Mouse (Mus musculus): ENCODE data around the gene Map4k1. TPM values are rescaled to one million over a fixed set of nuclear protein-coding genes. Genes with fewer than 3 reads are reported as not detected.
A peak's percentile ranks its signal among the peaks of the same experiment; 100 is the strongest.

Gene Map4k1
- polyA plus RNA-seq, 1 experiment = 270 TPM

GRCm38 (mm10) chr7:29017222-29017621 lies 35.4 kb downstream of the Map4k1 start:
- H3K27me3 ChIP-seq (replicated peaks) = peaks cover 58% of the 10 kb centered on the region
- no peak overlapping the region for H3K4me3 ChIP-seq (replicated peaks)
- H3K9me3 ChIP-seq = peaks cover 31% of the 10 kb centered on the region
- H3K4me1 ChIP-seq = peaks cover 46% of the 10 kb centered on the region
- TF ChIP-seq FLI1 (IDR thresholded peaks at IDR 0.05; ENCODE audit: low read length) = no peak
- no peak for TF ChIP-seq GATA1 (IDR thresholded peaks at IDR 0.05; ENCODE audit: borderline replicate concordance, low read length)
- H3K36me3 ChIP-seq (replicated peaks; ENCODE audit: low read length) = no peaks in the 10 kb centered on the region

DNA sequence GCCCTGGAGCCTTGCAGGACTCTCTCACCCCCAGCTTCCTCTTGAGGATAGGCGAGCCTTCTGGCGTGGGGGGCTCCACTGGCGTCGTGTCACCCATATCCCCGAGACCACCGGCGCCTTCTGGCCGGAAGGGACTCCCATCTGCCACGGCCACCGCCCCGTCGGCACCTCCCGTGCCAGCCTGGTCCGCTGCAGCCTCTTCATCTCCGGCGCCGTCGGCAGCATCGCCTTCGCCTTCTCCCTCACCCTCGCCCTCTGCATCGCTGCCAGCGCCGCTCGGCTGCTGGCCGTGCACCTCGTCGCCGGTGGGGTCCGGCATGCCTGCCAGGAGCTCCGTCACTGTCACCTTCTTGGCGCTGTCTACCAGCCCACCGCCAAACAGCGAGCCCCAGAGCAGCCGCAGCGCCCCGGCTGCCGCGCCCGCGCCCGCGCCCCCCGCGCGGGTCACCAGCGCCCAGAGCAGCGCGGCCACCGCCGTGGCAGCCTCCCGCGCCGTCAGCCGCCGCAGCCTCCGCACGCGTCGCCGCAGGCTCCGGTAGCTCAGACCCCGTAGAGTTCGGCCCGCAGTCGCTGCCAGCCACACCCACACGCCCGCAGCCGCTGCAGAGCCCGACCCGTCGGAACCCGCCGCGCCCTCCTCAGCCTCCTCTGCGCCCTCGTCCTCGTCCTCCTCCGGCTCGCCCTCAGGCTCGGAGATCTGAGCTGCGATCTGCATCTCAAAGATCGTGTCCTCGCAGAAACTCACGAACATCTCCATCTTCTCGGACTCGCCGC lies 37.8 kb downstream of the Map4k1 start:
- H3K36me3 ChIP-seq (replicated peaks; ENCODE audit: low read length) = no peaks in the 10 kb centered on the region
- H3K27me3 ChIP-seq (replicated peaks) = peaks cover 66% of the 10 kb centered on the region
- TF ChIP-seq FLI1 (IDR thresholded peaks at IDR 0.05; ENCODE audit: low read length) (no peak), GATA1 (IDR thresholded peaks at IDR 0.05; ENCODE audit: borderline replicate concordance, low read length) (no peak)
- H3K9me3 ChIP-seq = peaks cover 14% of the 10 kb centered on the region
- peaks cover 60% of the 10 kb centered on the region for H3K4me1 ChIP-seq
- H3K4me3 ChIP-seq (replicated peaks) = peak overlapping the region; percentile 91

GRCm38 (mm10) chr7:29022479-29022878 lies 40.6 kb downstream of the Map4k1 start:
- Histone ChIP-seq H3K36me3 (replicated peaks; ENCODE audit: low read length) (no peaks in the 10 kb centered on the region), H3K27me3 (replicated peaks) (peaks cover 52% of the 10 kb centered on the region), H3K4me1 (peaks cover 67% of the 10 kb centered on the region), H3K9me3 (peaks cover 3% of the 10 kb centered on the region), H3K4me3 (replicated peaks) (peak overlapping the region; percentile 31)
- TF ChIP-seq GATA1 (IDR thresholded peaks at IDR 0.05; ENCODE audit: borderline replicate concordance, low read length) (no peak), FLI1 (IDR thresholded peaks at IDR 0.05; ENCODE audit: low read length) (no peak)

- peaks cover 42% of the 10 kb centered on the region for H3K27me3 ChIP-seq (replicated peaks)
These were observed 41.7 kb downstream of the Map4k1 start for GRCm38 (mm10) chr7:29023514-29023913.

GRCm38 (mm10) chr7:29025566-29025965 lies 43.7 kb downstream of the Map4k1 start:
- TF ChIP-seq FLI1 (IDR thresholded peaks at IDR 0.05; ENCODE audit: low read length) = no peak
- Histone ChIP-seq H3K27me3 (replicated peaks) (peaks cover 22% of the 10 kb centered on the region), H3K36me3 (replicated peaks; ENCODE audit: low read length) (no peaks in the 10 kb centered on the region), H3K9me3 (peaks cover 3% of the 10 kb centered on the region), H3K4me1 (peaks cover 61% of the 10 kb centered on the region), H3K4me3 (replicated peaks) (no peak overlapping the region)

More at GRCm38 (mm10) chr7:29023514-29023913, 41.7 kb downstream of the Map4k1 start:
- Histone ChIP-seq H3K36me3 (replicated peaks; ENCODE audit: low read length) (no peaks in the 10 kb centered on the region), H3K9me3 (peaks cover 3% of the 10 kb centered on the region), H3K4me1 (peaks cover 60% of the 10 kb centered on the region), H3K4me3 (replicated peaks) (peak overlapping the region; percentile 35)
- TF ChIP-seq FLI1 (IDR thresholded peaks at IDR 0.05; ENCODE audit: low read length) = no peak
- no peak for TF ChIP-seq GATA1 (IDR thresholded peaks at IDR 0.05; ENCODE audit: borderline replicate concordance, low read length)

DNA sequence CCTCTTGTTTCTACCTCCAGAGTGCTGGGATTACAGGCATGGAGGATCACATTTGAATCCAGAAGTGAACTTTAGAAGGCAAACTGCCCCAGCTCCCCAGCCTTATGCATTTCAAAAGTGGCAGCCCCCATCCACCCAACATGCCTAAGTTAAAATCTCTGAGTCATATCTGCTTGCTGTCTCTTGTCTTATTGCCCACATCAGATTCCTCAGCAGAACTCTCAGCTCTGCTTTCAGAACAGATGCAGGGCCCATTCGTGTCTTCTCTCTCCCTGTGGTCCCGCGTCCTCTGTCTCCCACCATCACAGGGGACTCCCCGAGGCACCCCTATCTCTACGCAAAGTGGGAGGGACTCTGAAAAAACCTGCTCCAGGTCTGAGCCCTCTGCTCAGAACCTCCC lies 44.3 kb downstream of the Map4k1 start:
- Histone ChIP-seq H3K9me3 (peaks cover 3% of the 10 kb centered on the region), H3K4me1 (peaks cover 66% of the 10 kb centered on the region), H3K36me3 (replicated peaks; ENCODE audit: low read length) (no peaks in the 10 kb centered on the region), H3K4me3 (replicated peaks) (no peak overlapping the region), H3K27me3 (replicated peaks) (peaks cover 16% of the 10 kb centered on the region)
- no peak for TF ChIP-seq FLI1 (IDR thresholded peaks at IDR 0.05; ENCODE audit: low read length)
- TF ChIP-seq GATA1 (IDR thresholded peaks at IDR 0.05; ENCODE audit: borderline replicate concordance, low read length) = no peak

DNA sequence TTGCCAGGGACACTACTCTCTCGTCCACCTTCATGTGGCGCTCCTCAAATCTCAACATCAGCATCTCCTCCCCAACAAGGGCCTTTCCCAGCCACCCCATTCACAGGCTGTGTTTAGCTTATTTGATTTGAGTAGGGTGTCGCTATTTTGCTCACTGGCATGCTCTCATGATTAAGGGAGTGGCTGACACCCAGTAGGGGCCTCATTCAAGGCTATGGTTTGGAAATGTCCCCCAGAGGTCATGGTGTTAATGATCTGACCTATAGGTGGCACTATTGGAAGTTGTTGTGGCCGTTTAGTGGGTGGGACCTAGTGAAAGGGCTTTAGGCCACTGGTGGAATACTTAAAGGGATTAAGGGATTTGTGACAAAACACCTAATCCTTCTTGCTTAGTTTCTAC lies 45.0 kb downstream of the Map4k1 start:
- Histone ChIP-seq H3K9me3 (no peaks in the 10 kb centered on the region; the same call in 1 of the 2 replicates), H3K27me3 (replicated peaks) (peaks cover 14% of the 10 kb centered on the region), H3K4me3 (replicated peaks) (no peak overlapping the region), H3K4me1 (peaks cover 73% of the 10 kb centered on the region), H3K36me3 (replicated peaks; ENCODE audit: low read length) (no peaks in the 10 kb centered on the region)
- TF ChIP-seq GATA1 (IDR thresholded peaks at IDR 0.05; ENCODE audit: borderline replicate concordance, low read length) (no peak), FLI1 (IDR thresholded peaks at IDR 0.05; ENCODE audit: low read length) (no peak)

GRCm38 (mm10) chr7:29028761-29029160 lies 46.9 kb downstream of the Map4k1 start:
- H3K4me1 ChIP-seq = peaks cover 64% of the 10 kb centered on the region
- H3K27me3 ChIP-seq (replicated peaks) = no peaks in the 10 kb centered on the region
- H3K36me3 ChIP-seq (replicated peaks; ENCODE audit: low read length) = no peaks in the 10 kb centered on the region
- no peaks in the 10 kb centered on the region; the same call in 1 of the 2 replicates for H3K9me3 ChIP-seq
- H3K4me3 ChIP-seq (replicated peaks) = no peak overlapping the region
- no peak for TF ChIP-seq FLI1 (IDR thresholded peaks at IDR 0.05; ENCODE audit: low read length)
- TF ChIP-seq GATA1 (IDR thresholded peaks at IDR 0.05; ENCODE audit: borderline replicate concordance, low read length) = no peak

GRCm38 (mm10) chr7:29029690-29030656 lies 48.1 kb downstream of the Map4k1 start:
- no peak for TF ChIP-seq FLI1 (IDR thresholded peaks at IDR 0.05; ENCODE audit: low read length)
- no peak; the same call in 2 of the 3 replicates for TF ChIP-seq GATA1 (IDR thresholded peaks at IDR 0.05; ENCODE audit: borderline replicate concordance, low read length)
- peak overlapping the region; percentile 16 for H3K4me3 ChIP-seq (replicated peaks)
- no peaks in the 10 kb centered on the region; the same call in 1 of the 2 replicates for H3K9me3 ChIP-seq
- H3K36me3 ChIP-seq (replicated peaks; ENCODE audit: low read length) = no peaks in the 10 kb centered on the region
- no peaks in the 10 kb centered on the region for H3K27me3 ChIP-seq (replicated peaks)
- peaks cover 56% of the 10 kb centered on the region for H3K4me1 ChIP-seq

Measured in megakaryocyte, embryonic 14.5 days (primary cell).